Mouse (Mus musculus) c-Kit-positive CD71-positive TER-119-negative erythroid progenitor cells, embryonic 14.5 days (primary cell): ENCODE results near the gene Slc24a3.
A peak's percentile ranks its signal among the peaks of the same experiment; 100 is the strongest.

Experiments
- DNase-seq: peaks from one replicate; pipeline ENCODE4 v3.0.0-alpha.2; 2013; ENCODE audit warnings: low read depth

Slc24a3 gene

GRCm38 (mm10) chr2:145631123-145631798, 463.7 kb downstream of the Slc24a3 start:
- DNase-seq = no peak

DNA sequence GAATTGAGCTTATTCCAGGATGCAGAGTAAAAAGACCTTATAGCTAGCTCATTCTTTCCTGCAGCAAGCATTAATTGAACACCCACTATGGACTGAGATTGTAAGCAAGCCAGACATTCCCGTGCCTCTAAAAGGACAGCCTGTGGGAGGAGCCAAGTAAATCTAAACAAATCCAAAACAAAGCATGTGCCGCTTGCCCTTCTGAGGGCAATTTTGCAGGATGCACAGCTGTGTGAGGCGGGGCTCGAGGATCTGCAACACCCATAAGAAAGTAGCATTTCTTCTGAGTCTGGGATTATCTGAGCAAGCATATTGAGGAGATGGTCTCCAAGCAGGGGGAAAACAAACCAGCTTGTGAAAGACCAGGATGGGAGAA, 464.2 kb downstream of the Slc24a3 start:
- no peak for DNase-seq

- no peak for DNase-seq
These were observed 466.3 kb downstream of the Slc24a3 start for GRCm38 (mm10) chr2:145633811-145634210.

GRCm38 (mm10) chr2:145640255-145640984, 472.9 kb downstream of the Slc24a3 start:
- no peak for DNase-seq

DNA sequence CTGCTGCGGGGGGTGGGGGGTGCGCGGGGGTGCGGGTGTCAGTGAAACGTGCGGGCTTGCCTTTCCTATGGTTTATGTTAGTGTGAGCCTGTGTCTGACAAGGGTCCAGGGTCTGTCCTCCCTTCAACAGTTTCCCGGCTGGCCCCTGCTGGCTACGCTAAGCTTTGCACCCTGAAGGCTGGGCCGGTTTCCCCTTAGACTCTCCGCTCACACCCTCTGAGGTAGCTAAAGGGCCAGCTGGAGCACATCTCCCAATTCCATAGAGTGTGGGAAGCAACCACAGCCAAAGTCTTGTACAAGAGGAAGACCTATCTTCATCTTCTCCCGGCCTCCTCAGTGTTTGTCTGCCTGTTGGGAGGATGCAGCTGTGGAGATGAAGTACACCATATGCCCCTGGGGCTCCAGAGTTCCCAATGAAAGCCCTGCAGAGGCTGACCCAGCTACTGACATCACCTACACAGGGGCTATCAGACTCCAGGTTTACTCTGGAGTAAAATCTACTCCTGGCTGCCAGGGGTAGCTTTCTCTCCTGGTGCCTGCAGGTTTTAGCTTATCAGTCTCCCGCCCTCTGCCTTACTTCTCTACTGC, 487.9 kb downstream of the Slc24a3 start:
- DNase-seq = no peak

- no peak for DNase-seq
These were observed 488.6 kb downstream of the Slc24a3 start for GRCm38 (mm10) chr2:145656121-145656520.

GRCm38 (mm10) chr2:145656716-145657115, 489.2 kb downstream of the Slc24a3 start:
- DNase-seq = no peak

DNA sequence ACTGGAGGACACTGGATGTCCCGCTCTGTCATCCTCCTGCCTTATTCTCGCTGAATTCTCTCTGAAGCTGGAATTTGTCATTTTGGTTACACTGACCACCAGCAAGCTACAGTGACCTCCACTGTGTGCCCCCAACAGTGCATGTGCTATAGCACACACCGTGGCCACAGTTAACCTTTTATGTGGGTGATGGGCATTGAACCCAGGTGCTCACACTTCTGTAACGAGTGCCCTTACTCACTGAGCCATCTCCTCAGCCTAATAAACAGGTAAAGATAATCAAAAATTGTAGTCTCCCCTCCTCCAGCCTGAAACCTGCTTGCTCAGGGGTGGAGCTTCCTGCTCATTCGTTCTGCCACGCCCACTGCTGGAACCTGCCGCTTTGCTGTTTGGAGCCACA, 493.7 kb downstream of the Slc24a3 start:
- no peak for DNase-seq

DNA sequence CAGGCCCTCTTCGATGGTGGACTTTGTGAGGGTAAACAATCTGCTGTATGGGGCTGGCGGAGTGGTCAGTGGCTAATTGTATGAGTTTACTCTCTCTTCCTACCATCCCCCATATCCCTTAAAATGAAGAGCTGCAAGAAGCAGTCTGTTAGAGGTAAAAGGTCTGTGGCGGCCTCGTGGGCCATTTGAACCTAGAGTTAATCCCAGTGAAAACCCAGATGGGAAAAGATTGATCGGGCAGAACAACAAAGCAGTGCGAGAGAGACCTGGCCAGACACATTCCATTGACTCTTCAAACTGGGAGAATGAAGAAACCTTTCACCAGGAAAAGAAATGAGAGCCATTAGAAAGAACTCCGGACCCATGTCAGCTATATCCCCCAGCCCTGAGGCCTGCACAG, 496.3 kb downstream of the Slc24a3 start:
- DNase-seq = no peak

DNA sequence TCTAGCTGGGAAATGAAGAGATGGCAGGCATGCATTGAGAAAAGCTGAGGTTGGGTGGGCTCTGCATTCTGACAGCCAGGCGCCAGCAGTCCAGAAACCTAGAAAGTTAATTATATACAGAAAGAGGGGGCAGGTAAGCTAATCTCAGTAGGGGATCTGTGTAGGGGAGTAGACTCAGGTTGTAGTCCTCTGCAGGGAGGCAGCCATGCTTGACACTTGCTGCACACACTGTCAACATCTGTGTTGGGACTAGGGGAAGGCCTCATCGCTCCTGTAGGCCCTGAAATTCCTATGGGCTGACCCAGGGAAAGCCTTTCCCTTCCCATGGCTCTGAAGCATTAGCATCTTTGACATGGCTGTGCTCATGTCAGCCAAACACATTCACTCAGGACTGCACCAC, 496.8 kb downstream of the Slc24a3 start:
- DNase-seq = no peak

GRCm38 (mm10) chr2:145668135-145668534, 500.6 kb downstream of the Slc24a3 start:
- no peak for DNase-seq

GRCm38 (mm10) chr2:145670131-145670530, 502.6 kb downstream of the Slc24a3 start:
- no peak for DNase-seq

- no peak for DNase-seq
These were observed 507.1 kb downstream of the Slc24a3 start for GRCm38 (mm10) chr2:145674496-145675141.

DNA sequence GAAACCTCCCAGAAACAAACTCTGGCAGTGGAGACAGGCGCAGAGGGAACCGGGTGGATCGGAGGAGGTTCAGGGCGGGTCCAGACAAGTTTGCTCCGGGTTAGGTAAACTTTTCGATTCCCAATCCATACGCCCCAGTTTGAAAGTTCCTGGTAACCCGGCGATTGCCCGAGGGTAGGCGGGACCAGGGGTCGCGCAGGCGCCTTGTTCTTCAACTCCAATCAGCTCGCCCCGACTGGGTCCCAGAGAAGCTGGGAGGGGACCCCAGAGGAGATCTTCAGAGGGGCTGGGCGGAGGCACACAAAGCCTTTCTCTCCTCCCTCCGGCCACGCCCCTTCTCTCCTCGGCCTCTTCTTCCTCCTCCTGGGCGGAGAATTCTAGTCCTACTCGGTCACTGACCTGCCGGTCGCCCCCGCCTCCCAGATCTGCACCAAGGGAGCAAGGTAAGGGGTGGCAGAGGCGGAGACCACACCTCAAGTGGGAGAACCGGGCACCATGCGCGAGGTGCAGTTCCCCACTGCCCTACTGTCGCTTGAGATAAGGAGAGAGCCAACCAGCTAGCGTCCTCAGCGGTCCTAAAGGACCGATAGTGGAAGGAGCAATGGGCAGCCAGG, 507.7 kb downstream of the Slc24a3 start, which contains the start of gene Rin2:
Rin2 (plus strand) TSS at position 74 of the 614 bp plus-strand sequence.
- DNase-seq = peak; percentile 27

DNA sequence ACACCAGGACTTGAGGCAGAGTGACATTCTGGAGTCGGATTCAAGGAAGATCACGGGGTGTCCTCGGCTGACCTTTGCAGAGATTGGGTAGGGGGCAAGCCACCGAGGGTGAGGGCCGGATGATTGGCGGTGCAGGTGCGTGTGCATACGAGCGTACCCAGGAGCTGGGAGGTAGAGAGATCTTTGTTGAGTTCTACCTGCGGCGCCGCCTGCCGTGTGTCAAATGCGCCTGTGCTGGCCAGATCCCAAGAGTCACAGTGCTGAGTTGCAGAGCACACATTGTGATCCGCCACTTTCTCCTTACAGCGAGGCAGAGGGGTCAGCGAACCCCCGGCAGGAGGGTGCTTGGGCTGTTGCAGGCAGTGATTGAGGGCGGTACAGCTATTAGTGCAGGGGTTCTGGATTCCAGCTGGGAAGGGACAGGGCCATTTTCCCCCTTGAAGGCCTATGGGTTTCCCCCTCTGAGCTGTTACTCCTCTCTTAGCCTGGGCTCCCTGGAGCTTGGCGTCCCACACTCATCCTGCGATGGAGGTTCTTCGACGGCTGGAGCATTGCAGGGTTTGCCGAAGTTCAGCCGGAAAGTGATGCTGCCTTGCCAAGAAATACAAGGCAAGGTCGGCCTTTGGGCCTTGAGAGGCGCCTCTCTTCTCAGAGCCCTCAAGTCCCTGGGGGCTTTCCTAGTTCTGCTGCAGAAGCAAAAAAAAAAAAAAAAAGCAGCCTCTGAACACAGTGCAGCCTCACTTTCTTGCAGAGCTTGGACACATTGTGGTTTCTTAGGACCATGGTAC, 508.4 kb downstream of the Slc24a3 start:
- no peak for DNase-seq

GRCm38 (mm10) chr2:145676544-145676925, 509.0 kb downstream of the Slc24a3 start:
- DNase-seq = no peak

DNA sequence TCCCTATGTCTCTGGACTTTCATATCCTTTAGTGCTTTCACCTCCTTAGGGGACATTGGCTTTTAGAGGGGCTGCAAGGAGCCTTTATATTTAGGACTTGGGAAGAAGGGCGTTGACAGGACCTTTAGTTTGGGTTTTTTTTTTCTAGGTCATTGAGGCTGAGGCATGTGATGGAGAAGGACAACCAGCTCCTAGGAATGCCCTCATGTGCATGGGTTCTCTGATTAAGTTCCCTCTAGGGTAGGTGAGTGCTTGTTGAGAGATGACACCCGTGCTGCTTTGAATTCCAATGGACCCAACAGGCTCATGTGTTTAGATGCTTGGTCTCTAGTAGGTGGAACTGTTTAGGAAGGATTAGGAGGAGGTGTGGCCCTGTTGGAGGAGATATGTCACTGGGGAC, 509.4 kb downstream of the Slc24a3 start:
- DNase-seq = no peak

GRCm38 (mm10) chr2:145680141-145680540, 512.6 kb downstream of the Slc24a3 start:
- no peak for DNase-seq

DNA sequence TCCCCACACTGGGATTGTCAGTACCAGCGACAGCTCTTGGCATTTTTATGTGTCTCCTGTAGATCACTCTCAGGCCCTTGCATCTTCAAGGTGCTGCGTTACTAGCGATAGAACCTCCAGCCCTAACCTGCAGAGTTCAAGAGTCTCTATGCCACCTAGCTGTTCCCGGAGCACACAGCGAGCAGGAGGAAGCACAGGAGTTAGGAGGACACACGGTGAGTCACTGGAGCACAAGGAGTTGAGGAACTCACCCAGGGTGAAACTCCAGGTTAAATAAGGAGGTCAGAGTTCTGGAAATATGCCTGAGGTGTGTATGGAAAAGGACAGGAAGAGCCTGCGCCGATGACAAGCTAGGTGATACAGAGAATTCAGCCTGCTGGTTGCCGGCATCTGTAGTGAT, 513.2 kb downstream of the Slc24a3 start:
- no peak for DNase-seq

DNA sequence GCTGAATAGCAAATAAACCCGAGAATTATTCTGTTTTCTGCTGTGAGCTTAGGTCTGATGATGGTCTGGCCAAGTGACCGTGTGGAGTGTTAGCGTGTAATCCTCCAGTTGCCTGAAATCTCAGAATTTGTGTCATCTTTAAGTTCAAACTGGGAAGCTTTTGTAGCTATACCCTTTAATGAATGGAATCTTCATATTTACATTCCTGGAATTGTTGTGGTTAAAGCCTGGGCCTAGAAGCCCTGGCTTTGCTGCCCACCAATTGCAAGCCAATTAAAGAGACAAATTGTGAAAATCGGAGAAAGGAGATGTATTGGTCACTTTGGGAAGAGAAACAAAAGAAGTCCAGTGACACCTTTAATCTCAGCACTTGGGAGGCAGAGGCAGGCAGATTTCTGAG, 514.1 kb downstream of the Slc24a3 start:
- no peak for DNase-seq

- no peak for DNase-seq
These were observed 515.4 kb downstream of the Slc24a3 start for GRCm38 (mm10) chr2:145682924-145683323.

- no peak for DNase-seq
These were observed 516.0 kb downstream of the Slc24a3 start for GRCm38 (mm10) chr2:145683536-145683935.
